Mouse (Mus musculus) adrenal gland, postnatal 14 days (tissue): ENCODE data around the gene Fsip2. TPM values are rescaled to one million over a fixed set of nuclear protein-coding genes. Genes with fewer than 3 reads are reported as not detected.

Experiments used
- DNase-seq: peaks from one replicate; pipeline ENCODE4 v3.0.0; 2021; ENCODE audit warnings: mixed read lengths
- long read RNA-seq, 2 experiments: library from polyadenylated mRNA; stranded (forward); transcript quantifications; one replicate each; pipeline ENCODE4 v2.0.0; 2021
- total RNA-seq: library from RNA; stranded (reverse); gene quantifications from 2 replicates; pipeline ENCODE4 v1.2.3, GENCODE M21; 2021

The Fsip2 gene
- total RNA-seq, result not detected in 2 replicates
- long read RNA-seq, experiment 1, result 0 reads
- long read RNA-seq, experiment 2, result 0 reads

DNA sequence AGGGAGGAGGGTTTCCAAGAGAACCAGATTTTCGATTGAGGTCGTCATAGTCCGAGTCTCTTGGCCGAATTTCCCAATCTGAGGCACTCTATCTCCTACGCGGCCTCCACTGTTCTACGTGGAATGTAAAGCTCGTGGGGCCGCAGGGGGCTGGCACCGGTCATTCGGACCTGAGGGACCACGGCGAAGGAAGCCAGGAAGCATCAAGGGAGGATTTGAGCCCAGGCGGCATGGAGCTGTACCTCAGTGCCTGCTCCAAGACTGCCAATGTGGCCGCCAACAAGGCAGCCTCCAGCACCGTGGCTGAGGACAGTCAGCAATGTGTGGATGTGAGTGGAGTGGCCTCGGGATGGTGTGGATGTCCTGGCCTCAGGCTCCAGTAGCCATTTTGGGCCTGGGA is at the start of gene Fsip2:
Gene Fsip2, plus strand, starts transcription at position 163 of the 400 bp plus-strand sequence.
- no peak for DNase-seq

DNA sequence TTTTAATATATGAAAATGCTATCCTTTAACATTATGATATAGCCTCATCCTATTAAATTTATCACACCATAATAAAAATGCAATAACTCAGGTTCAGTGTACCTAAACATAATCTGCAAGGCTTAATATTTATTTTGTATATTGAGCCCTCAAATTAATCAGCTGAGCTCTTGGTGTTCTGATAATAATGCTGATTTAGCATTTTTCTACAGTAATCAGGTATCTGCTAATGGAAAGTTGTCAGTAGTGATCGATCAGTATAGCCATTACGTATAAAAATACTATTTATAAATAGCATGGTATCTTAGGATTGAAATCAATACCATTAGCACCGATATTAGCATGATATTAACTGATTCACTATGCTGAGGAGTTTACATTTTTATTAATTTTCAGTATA is 20.0 kb downstream of the Fsip2 start:
- DNase-seq, result no peak

DNA sequence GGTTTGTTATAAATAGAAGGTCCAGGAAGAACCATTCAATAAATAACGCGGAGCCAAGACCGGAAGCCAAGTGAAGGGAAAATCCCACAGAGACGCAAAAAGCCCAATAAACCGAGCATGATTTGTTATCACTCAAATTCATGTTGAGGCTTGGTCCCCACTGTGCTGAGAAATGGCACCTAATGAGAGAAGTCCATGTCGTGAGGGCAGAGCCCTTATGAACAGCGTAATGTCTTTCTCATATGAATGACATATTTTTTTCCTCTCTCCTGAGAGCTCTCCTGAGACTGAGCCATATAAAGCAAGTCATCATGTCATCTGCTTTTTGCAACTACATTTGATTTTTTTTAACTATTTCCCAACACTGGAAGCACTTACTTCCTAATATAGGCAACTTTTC is 82.4 kb downstream of the Fsip2 start:
- DNase-seq, result no peak

DNA sequence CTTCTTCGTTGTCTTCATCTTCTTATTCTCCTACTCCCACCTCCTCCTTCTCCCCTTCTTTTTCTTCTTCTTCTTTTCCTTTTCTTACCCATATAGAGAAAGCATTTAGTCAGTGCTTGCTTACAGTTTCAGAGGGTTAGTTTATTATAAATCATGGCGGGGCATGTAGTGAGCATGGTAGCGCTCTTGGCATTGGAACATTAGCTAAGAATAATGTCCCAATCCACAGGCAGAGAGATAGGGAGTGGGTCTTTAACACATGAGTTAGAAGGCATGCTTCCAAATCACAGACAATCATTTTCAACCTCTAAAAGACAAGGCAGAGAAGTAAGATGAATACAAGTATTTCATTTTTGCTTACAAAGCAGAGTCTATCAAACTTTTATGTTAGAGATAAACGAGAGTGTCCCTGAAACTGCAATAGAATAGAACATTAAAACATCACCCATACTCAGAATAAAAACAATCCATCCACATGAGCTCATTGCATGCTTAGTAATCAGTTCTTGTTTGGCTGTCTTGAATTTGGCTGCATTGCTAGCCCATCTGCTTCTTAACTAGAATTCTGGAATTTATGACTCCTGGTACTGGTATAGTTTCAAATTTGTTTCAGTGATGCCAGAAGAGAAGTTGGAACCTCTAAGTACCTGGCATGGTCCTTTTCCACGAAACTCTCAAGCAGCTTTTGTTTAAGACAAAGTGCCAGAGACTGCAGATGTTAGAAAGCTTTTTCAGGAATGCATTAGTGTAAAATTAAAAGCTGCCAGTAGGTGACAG is 109.7 kb downstream of the Fsip2 start:
- no peak for DNase-seq
